Mouse (Mus musculus): Measurements from ENCODE around the gene Slc9a8.
"Not testable (repeated sequence)": the region's sequence is repeated elsewhere in the genome, so short reads cannot be mapped to it uniquely, and the experiment has no call there.

Gene Slc9a8

DNA sequence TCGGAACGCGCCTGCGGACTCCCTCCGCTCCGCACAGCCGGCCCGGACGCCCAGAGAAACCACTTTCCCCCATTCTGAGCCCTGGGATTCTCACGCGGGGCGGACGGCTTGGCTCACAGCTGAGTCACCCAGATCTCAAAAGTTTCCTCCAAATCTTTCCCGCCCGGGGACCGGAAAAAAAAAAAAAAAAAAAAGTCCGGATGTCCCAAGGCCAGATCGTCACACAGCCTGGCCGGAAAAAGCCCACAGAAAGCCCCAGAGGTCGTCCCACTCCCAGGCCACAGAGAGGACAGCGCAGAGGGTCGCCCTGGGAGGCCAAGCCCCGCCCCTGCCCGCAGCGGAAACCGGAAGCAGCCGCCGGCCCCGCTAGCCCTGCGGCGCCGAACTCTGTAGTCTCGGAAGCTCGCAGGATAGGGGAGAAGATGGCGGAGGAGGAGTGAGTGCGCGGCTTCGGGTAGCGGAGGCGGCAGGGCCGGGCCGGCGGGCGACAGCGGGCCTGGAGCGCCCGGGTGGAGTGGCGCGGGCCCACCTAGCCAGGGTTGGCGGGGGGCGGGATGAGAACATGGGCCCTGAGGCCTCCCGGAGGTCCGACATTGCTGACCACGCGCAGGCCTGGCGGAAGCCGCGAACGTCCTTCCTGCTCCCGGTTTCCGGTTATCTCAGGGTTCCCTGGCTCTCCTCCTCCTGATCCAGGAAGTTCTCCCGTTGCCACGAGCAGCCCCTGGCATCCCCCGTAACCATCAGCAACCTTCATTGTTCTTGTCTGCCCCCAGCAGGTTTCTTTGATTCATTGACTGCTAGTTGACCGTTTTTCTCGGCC is at the start of gene Slc9a8:
Gene Slc9a8, plus strand, starts transcription at position 383 of the 820 bp plus-strand sequence.
- DNase-seq (ENCODE audit: low read depth, low spot score) = peak; percentile 96

DNA sequence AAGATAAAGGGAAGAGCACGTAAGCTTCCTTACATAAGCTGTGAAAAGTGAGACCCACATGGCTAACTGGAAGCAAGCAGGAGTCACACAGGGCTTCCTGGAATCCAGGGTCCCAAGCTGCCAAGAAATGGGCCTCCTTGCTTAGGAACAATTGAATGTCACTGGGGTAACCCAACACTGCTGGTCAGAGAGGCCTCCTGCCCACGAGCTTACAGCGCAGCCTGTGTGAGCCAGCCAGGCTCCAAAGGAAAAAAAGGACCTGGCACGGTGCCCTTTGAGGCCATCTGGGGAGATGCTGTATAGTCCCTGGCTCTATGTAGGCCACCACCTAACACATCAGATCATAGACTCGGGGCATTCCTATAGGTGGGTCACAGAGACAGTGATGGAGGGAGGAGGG is 48.2 kb upstream of the Slc9a8 start:
- peak; percentile 93 for DNase-seq (ENCODE audit: low read depth, low spot score)

DNA sequence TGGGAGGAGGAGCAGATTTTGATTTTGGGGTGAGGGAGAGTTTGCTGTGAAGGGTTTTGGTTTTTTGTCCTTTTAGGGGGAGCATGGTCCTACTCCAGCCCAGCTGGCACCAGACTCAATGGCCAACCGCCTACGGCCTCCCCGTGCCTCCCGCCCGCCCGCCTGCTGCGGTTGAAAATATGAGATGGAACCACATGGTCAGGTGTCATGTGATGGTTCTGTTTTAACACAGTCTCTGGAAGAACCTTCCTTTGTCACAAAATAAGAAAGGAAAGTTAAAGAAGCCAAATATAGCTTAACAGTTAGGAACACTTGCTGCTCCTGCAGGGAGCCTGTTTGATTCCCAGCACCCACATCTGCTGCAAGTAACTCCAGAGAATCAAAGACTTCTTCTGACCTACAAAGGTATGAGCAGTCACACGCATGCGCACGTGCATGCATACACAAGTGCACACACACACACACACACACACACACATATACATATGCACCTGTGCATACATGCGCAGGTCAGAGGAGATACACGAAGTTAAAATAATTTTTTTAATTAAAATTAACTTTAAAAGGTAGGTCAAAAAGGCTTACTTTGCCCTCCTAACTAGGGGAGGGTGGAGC is 47.2 kb upstream of the Slc9a8 start:
- DNase-seq (ENCODE audit: low read depth, low spot score) = peak; percentile 61

DNA sequence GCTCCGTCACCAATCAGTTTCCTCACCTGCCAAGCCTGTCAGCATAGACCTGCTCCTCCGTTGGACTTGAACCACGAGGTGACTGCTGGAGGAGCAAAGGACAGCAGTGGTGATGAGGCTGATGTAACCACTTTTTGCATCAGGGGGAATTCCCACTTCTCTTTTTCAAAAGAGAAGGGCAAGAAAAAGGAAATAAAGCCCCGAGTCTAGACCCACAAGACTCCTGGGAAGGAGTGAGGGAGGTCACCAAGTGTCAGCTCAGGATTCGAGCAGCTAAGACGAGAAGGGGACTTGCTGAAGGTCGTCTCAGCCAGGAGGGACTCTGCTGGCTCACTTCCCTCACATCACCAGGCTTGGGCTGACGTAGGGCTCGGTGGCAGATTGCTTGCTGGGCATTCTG is 46.4 kb upstream of the Slc9a8 start:
- peak; percentile 40 for DNase-seq (ENCODE audit: low read depth, low spot score)

DNA sequence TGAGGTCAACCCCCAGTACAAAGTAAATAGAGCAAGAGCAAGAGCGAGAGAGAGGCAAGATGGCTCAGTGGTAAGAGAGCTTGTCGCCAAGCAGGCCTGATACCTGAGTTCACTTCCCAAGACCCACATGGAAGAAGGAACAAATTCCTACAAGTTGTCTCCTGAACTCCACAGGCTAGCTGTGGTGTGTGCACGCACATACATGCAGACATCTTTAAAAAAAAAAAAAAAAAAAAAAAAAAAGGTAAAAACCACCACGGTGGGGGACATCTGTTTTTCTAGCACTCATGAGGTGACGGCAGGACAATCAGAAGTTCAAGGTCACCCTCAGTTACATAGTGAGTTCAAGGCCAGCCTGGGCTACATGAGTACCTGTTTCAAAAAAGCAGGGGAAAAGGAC is 45.8 kb upstream of the Slc9a8 start:
- DNase-seq (ENCODE audit: low read depth, low spot score) = no peak

DNA sequence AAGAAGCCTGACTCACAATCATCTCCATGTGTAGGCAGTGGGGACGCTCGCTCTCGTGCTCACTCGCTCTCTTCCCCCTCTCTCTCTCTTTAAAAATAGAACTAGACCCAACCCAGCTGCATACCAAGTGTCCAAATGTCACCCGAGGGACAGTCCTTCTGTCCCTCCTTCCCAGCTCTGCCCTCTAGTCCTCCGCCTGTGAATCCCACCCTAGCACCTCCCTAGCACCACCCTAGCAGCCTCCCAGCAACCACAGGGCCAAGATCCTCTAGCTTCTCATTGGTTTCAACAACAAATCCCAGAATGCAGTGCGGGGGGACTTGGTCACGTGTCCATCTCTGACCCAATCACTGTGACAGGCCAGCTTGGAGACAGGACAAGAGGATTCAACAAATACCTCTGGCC is 45.4 kb upstream of the Slc9a8 start:
- DNase-seq (ENCODE audit: low read depth, low spot score) = peak; percentile 60

DNA sequence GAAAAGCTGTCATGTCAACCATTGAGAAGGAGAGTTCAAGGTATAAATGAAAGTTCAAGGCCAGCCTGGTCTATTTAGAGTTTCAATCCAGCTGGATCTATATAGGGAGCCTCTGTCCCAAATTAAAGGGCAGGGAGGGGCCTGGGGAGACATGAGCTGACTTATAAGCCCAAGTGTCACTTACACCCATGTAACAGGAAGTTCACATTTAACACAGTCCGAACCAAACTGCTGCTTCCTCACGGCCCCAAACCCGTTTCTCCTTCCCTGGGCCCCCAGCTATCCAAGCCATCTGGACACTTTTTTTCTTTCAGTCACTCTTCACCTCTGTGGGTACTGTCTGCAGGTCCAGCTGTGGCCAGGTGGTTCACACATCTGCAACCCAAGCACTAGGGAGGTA is 43.8 kb upstream of the Slc9a8 start:
- DNase-seq (ENCODE audit: low read depth, low spot score) = no peak

DNA sequence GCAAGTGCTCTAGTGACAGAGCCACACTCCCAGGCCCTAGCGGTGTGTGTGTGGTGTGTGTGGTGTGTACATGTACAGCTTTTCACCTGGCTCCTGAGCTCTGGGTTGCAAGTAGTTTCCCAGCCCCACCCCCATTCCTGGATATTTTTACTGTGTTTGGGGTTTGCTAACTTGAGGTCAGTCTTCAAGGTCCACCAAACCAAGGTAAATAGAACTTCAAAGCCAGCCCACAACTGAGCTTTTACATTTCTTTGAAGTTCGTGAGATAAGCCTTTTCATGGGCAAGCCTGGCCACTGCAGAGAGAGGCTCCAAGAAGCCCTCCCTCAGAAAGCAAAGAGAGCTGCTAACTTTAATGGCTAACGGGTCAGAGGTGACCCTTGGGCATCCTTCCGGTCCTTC is 42.5 kb upstream of the Slc9a8 start:
- DNase-seq (ENCODE audit: low read depth, low spot score) = no peak

DNA sequence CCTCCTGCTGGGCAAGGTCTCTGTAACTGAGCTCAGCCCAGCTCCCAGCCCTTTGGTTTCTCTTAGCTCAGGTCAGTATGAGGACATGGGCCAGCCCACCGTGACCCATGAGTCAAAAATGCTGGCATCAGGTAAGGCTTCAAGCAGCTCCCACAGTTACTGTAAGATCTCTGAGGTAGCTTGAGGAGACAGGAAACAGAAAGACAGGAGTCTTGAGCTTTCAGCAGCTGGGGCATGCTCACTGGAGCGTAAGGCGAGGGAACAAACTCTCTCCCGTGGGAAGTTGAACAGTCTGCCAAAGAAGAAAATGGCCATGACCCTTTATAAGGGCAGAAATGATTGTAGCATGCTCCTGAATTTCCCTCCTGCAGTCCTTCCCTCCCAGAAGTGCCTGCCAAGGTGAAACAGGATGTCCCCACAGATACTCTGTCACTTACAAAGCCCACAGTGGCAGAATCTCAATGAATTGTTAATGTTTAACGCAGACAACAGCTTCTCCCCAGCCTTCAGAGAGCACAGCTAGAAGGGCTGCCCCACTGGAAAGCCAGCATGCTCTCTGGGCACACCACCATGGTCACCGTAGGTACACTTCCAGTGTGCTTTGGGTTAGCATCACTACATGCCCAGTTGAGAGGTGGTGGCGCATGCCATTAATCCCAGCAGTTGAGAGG is 40.8 kb upstream of the Slc9a8 start:
- DNase-seq (ENCODE audit: low read depth, low spot score) = no peak

DNA sequence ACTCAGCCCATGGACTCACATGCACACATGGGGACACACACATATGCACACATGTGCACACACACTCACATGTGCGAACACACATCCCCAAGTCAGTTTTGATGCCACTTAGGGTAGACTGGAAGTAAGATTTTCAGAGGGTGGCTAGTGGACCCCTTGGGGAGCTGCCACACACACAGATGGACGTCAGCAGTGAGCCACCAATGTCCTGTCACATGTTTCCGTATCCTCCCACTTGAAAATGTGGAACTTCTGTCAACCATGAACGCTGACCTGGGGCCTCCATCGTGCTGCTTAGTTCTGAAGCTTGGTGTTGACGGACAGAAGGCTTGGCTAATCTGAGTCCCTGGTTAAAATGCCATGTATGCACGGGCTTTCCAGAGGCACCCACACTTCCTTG is 39.9 kb upstream of the Slc9a8 start:
- DNase-seq (ENCODE audit: low read depth, low spot score) = no peak

DNA sequence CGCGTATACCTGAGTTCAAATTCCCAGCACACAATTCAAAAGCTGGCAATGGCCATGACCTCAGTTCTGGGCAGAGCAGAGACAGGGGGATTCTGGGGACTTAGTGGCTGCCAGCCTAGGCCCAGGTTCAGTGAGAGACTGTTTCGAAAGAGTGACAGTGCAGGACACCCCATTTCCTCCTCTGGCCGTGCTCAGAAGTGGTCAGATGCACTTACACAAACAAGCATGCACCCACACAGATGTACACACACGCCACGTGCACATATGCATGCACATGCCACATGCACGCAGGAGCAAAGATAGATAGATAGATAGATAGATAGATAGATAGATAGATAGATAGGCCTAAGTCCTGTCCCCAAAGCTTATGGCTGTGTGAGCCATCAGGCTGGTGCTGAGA is 39.1 kb upstream of the Slc9a8 start:
- DNase-seq (ENCODE audit: low read depth, low spot score) = no peak

DNA sequence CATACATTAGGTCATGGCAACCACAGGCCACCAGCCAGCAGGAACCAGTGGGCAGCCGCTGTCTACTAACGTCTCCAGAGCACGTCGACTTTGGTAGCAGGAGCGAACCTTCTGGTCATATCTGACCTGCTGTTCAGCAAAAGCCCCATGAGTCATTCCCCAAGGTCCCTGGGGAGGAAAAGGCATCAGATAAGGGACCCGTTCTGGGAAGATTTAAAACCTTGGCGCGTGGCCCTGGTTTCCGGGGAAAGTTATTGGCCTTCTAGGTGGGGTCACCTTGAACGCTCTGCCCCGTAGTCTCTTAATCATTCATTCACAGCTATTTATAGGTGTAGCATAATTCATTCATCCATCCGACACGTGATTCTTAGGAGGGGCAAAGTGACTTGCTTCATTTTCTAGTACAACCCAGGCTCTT is 37.8 kb upstream of the Slc9a8 start:
- no peak for DNase-seq (ENCODE audit: low read depth, low spot score)

DNA sequence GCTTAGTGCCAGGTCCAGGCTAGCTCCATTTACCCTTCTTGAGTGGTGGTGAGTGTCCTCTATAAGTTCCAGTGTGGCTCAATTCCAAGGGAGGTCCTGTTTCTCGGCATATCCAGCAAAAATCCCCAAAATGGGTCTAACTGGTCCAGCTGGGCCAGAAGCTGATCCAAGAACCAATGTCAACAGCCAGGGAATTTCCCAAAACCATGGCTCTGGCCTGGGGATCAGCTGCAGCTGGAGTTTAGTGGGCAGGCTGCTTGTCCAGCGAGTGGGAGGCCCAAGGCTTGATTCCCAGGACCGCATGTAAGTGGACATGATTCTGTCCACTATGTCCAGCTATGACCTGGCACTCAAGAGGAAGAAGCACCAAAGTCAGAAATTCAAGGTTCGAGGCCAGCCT is 35.1 kb upstream of the Slc9a8 start:
- DNase-seq (ENCODE audit: low read depth, low spot score) = no peak

DNA sequence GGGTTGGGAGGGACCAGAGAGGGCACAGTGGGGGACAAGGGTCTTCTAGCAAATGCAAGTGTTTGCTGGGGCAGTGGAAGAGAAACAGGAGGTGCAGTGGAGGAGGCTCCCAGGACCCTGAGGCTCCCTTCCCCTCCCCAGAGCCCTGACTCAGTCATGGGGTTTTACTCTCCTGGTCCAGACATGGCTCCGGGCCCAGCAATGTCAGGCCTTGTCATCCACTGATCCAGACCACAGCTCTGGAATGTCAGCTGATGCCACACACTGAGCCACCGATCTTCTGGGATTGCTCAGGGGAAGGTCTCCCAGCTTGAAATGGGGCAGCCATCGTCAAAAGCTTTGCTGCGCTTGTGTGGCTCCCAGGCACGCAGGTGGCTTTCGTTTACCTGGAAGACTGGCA is 34.5 kb upstream of the Slc9a8 start:
- DNase-seq (ENCODE audit: low read depth, low spot score) = no peak

DNA sequence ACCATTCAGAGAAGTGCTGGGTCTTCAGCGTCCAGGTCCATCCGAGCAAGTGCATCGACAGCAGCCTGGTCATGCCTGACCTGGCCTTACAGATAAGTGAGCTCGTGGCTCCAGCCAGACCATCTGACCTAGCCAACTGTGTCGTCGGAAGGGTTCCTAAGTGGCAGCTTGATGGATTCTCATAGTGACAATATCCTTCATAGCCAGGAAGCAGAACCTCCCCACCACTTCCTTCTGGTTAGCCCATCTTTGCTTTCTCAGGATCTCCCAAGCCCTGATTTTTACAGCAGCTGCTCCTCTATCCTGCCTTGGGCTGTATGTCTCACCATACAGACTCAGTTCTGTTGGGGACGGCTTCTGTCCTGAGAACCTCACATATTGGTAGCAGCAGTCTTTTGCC is 27.1 kb upstream of the Slc9a8 start:
- no peak for DNase-seq (ENCODE audit: low read depth, low spot score)

DNA sequence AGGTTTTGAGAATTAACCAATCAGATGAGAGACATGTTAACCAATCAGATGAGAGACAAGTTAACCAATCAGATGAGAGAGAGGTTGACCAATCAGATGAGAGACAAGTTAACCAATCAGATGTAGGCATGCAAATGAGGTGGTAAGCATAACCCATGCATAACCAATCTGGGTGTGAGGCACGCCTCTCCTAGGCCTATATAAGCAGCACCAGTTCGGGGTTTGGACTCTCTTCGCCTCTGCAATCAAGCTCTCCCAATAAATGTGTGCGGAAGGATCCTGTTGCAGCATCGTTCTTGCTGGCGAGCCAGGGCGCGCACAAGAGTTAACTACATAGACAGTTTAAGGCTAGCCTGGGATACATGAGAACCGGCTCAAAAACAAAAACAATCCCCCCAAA is 25.1 kb upstream of the Slc9a8 start:
- not testable (repeated sequence) for DNase-seq (ENCODE audit: low read depth, low spot score)

DNA sequence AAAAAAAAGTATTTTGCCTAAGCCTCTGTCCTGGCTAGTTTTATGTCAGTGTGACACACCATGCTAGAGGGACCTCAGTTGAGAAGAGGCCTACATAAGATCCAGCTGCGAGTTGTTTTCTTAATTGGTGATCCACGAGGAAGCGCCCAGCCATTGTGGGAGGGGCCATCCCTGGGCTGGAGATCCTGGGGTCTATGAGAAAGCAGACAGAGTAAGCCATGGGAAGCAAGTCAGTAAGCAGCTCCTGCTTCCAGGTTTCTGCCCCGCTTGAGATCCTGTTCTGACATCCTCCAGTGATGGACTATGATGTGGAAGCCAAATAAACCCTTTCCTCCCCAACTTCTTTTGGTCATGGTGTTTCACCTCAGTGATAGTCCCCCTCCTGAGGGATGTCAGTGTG is 22.5 kb upstream of the Slc9a8 start:
- DNase-seq (ENCODE audit: low read depth, low spot score) = no peak

DNA sequence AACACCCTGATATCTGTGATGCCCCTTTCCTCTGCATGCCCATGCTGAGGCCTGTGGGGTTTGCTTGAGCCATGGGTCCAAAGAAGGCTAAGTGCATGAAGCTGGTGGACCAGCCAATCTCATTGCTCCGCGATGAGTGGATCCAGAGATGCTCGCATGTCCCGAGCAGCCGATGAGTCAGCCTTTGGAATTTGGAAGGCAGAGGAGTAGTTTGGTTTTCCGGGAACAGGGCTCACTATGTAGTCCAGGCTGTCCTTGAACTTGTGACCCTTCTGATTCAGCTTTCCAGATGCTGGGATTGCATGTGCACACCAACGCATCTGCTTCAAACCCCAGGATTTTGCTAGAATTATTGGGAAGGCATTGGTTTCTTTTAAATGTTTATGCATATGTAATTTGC is 21.9 kb upstream of the Slc9a8 start:
- DNase-seq (ENCODE audit: low read depth, low spot score) = no peak

DNA sequence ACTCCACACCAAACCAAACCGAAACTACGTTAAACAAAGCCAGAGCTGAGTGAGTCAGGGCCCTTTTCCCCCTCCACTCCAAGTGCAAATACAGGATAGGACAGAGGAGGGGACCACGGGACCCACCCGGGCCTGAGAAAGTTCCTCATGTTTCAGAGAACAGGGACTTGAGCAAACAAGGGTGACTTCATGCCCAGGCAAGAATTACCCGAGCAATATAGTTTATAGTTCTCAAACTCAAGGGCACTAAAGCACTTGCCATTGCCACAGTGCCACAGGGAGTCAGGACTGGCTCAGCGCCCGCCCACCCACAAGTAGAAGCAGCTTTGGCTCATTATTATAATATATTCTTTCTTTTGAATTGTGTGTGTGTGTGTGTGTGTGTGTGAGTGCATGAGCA is 18.4 kb upstream of the Slc9a8 start:
- no peak for DNase-seq (ENCODE audit: low read depth, low spot score)

DNA sequence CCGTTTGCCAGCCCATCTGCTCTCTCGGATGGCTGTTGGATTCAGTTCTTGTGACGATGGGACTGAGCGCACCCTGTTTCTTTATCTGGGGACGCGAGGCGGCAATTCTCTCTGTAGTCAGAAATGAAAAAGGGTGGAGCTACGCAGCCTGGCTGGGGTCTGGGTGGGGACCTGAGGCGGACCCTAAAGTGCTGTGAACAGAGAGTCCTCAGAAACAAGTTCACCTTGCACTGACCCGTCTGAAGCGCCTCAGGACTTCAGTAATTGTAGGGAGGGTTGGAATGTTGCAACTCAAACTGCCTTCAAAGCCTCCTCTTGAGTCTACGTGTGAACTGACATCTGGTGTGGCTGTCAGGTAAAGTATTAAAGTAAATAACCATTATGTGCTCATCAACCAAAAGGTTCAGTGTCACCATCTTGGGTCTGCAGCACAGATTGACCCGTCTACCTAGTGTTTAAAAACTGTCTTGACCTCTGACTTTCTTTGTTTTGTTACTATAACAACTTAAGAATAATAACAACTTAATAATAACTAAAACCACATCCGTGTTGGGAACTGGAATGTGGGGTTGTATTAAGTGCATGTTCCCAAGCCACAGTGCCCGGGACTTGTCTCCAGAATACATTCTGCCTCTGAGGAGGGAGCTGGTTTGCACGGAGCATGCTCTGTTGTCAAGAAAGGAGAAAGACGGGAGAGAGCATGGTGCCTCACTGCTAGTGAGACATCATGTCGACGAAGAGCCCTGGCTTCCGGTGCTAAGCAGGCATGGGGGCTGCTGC is 16.2 kb upstream of the Slc9a8 start:
- no peak for DNase-seq (ENCODE audit: low read depth, low spot score)

DNA sequence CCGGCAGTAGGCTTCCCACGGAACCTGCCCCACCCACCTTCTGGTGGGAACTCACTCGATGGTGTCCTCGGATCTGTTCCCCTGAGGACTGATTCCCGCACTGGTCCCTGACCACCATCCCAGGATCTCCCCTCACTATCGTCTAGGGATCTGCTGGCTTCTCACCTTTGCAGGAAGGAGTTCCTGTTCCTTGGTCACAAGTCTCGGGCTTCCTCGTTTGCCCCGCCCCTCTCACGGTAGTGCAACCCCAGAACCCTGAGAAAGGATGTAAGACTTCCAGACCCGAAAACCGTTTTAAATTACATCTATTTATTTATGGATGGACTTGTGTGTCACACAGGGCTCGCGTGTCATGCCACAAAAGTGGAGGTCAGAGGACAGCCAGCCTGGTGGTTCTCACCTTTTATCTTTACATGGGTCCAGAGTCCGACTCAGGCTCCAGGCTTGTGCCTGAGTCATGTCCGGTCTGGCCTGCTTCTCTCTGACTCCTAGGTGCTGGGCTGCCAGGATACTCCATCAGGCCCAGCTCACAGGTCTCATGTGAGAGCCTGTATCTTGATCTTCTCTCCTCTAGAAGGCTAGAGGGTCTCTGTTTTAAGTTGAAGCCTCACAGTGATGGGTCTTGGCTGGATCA is 14.1 kb upstream of the Slc9a8 start:
- DNase-seq (ENCODE audit: low read depth, low spot score) = no peak

DNA sequence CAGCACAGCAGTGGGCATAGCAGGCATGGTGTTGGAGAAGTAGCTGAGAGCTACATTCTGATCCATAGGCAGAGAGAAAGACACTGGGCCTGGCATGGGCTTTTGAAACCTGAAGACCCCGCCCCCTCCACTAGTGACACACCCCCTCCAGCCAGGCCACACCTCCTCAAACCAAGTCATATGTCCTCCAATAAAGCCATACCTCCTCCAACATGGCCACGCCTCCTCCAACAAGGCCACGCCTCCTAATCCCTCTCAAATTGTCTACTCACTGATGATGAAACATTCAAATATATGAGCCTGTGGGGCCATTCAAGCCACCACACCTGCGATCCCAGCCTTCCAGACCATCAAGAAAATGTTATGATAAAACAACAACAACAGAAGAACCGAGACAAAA is 7.1 kb upstream of the Slc9a8 start:
- DNase-seq (ENCODE audit: low read depth, low spot score) = no peak

Data from brain, adult 2 months (tissue).